Mouse (Mus musculus) right cerebral cortex, adult 18-20 months (tissue): ENCODE data around the gene Prmt3.

Source experiments
- DNase-seq: peaks from one replicate; pipeline ENCODE4 v3.0.0; 2022; ENCODE audit warnings: mixed read lengths

Gene Prmt3

GRCm38 (mm10) chr7:49803511-49803910 is 25.4 kb downstream of the Prmt3 start:
- no peak for DNase-seq

GRCm38 (mm10) chr7:49804638-49805165 is 26.6 kb downstream of the Prmt3 start:
- DNase-seq, result no peak

- DNase-seq, result no peak
These were observed 27.5 kb downstream of the Prmt3 start for GRCm38 (mm10) chr7:49805618-49806017.

DNA sequence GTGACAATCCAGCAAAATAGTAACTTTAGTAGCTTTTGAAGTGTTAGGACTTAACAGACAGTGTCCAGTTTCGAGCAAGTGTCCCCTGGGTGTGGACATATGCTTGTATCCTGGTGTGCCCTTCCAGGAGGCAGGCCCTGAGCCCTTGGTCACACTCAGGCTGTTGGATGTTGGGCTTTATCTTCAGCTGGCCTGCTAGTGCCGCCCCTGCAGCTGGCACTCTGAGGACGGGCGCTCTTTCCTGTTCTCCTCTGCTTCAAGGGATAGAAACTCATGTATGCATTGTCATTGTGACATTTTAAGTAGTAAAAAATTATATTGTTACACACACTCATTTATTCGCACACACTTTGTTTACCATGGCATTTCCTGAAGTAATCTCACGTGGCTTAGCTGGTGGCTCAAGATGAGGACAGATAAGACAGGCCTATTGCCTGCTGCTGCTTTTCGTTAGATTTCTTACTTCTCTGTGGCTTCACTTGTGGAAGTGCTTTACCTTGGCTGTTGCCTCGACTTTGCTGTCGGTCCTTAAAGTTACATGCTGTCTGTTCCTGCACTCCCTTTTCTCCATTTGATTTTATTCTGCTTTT is 29.0 kb downstream of the Prmt3 start:
- DNase-seq, result no peak

- no peak for DNase-seq
These were observed 29.9 kb downstream of the Prmt3 start for GRCm38 (mm10) chr7:49807846-49808622.

DNA sequence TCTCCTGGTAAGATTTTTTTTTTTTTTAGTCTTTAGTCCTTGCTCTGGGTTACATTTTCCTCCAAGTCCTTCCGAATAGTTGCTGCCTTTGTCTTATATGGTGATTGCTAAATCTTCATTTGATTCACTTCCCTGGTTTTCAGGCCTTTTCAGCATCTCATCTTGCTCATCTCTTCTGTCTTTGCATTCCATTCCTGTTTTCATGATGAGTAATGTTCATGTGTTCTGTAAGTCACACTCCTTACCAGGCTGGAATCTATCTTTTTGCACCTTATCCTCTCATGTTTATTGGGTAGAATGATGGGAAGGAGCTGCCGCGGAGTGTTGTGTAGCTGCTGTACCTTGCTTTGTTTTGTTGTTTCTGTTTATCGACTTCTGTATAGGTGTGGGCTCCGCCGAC is 31.0 kb downstream of the Prmt3 start:
- DNase-seq, result no peak

DNA sequence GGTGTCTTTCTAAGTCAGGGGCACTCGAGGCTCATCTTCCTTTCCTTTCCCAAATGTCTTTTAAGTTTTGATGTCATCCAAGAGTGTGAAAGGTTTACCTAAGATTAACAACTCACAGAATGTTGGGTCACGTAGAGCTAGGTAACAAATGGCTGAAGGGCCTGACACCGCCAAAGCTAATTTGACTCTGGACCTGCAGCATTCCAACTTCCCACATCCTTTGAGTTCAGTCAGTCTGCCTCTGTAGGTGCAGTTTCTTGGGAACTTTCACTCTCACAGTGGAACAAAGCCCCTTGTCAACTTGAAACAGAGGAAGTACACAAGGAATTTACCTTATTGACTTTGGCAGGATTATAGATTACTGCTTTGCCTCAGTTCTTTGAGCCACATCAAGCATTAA is 31.4 kb downstream of the Prmt3 start:
- no peak for DNase-seq

- DNase-seq, result no peak
These were observed 33.2 kb downstream of the Prmt3 start for GRCm38 (mm10) chr7:49811346-49811745.

GRCm38 (mm10) chr7:49819393-49819792 is 41.2 kb downstream of the Prmt3 start:
- DNase-seq, result no peak

DNA sequence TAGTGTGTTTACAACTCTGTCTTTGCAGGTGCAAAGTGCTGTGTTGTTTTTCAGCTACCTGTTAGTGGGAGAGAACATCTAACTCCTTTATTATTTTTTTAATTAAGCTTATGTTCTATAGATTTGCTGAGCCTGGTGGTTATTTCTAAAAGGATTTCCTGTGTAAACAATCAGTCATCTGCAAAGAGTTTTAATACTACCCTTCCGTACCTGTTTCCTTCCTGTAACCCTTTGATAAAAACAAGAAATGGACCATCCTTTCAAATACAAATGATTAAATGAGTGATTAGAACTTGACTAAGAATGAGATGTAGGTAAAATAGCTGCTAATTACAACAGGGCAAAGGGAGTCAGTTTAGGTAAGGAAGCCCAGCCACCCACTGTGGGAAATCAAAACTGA is 43.2 kb downstream of the Prmt3 start:
- DNase-seq, result no peak

- DNase-seq, result no peak
These were observed 43.9 kb downstream of the Prmt3 start for GRCm38 (mm10) chr7:49822028-49822427.

DNA sequence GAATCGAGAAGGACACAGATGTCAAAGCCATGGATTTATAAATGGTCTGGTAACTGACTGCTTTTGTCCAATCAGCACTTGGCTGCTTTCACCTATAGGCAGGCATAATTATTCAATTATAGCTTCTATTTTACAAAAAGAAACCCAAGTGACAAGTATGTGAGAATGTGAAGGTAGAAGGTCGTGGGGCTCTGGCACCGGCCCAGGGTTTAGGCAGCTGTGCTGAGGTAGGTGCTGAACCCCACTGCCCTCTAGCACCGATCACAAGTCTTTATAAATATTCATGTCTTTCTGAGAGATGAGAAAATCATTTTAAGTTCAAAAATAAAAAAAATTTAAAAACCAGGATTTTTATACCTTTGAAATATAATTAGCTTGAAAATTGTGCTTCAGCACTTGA is 45.4 kb downstream of the Prmt3 start:
- no peak for DNase-seq

- DNase-seq, result no peak
These were observed 45.9 kb downstream of the Prmt3 start for GRCm38 (mm10) chr7:49824043-49824442.

GRCm38 (mm10) chr7:49824581-49824980 is 46.4 kb downstream of the Prmt3 start:
- no peak for DNase-seq

GRCm38 (mm10) chr7:49825492-49825891 is 47.3 kb downstream of the Prmt3 start:
- no peak for DNase-seq

GRCm38 (mm10) chr7:49827920-49828319 is 49.8 kb downstream of the Prmt3 start:
- no peak for DNase-seq

- DNase-seq, result no peak
These were observed 64.5 kb downstream of the Prmt3 start for GRCm38 (mm10) chr7:49842366-49843282.

- DNase-seq, result no peak
These were observed 65.3 kb downstream of the Prmt3 start for GRCm38 (mm10) chr7:49843304-49843933.

DNA sequence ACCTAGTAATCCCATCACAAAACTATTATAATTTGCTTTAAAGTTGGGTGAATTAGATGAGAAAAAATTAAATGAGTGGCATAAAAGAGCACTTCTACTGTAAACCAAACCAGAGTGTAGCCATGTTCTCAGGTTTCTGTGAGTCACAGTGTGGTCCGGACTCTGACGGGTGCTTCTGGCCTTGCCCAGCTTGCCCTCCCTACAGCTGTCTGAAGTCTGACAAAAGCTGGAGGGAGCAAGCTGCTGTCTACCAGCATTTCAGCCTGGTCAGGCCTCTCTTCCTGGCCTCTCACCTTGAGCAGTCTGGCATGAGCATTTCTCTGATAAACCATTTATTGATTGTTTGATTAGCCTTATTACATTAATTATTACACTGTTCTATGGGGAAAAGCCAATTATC is 69.8 kb downstream of the Prmt3 start:
- DNase-seq, result no peak

DNA sequence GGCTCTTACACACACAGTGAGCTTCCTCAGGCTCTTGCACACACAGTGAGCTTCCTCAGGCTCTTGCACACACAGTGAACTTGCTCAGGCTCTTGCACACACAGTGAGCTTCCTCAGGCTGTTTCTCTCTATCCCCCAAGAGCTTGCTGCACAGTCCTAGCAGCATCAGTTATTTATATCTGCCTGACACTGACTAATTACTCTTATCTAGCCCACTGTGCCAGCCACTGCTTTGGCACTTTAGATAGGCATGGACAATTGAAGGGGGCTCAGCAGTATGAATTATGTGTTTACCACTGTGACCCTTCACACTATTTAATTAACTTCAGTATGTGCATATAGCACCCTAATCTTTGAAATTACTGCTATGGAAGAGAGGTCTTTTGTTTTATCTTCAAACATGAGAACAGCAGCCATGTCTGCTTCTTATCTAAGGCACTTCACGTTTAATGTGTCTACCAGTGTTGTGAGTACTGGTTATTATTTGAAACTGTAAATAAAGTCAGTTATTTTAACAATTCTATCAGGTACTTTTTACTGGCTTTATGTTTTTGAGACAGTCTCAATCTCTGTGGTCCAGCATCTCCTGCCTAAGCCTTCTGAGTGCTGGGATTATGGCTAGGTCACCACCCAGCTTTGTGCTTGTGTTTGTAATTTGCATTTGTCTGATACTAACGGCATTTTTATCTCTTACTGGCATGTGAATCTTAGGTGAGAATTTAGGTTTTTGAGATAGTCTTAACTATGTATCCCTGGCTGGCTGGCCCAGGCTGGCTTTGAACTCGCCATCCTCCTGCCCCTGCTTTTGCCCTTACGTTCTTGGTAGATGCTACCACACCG is 75.4 kb downstream of the Prmt3 start:
- DNase-seq, result no peak

- no peak for DNase-seq
These were observed 79.2 kb downstream of the Prmt3 start for GRCm38 (mm10) chr7:49857347-49857746.

DNA sequence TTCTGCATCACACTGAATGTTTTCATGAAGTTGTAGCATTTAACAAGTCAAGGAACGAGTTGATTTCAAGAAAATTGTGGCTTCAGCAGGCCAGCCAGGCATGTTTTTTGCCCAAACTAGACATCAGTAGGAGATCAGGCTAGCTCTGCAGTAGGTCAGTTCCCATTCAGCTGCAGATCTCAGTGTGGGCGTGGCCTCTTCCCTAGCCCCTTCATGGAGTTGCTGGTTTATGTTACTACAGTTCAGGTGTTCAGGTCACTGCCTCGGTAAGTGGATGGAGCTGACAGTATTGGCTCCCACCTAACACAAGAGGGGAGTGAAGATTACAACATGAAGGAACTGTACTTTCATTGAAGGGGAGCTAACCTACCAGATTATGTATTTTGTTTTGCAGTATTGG is 80.1 kb downstream of the Prmt3 start:
- DNase-seq, result no peak
